22 mouse cellular contexts compared by ENCODE assay signal in the genomic region with DNA sequence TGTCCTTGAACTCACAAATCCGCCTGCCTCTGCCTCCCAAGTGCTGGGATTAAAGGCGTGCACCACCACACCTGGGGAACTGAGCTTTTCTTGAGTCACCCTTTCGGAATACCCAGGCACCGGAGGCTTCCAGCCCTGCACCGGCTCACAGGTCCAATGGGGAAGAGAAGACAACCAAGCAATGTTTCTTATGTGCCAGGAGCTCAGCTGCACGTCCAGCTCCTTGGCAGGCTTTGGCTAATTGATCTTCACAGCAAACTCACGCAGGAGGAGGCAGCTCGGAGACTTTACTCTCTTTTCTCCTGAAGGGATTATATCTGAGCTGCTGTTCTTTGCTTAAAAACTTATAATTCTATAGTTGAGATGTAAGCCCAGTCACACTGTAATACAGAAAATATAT.
"Had no signal": no experiment of that assay in that cellular context is flagged by ENCODE, and none has a peak within 500 bp of the region (broad histone marks: within the 10 kb centered on the region; RNA-seq: fewer than 3 reads in every experiment).

No protein-coding gene starts in this region.

- ATAC-seq: liver, postnatal 0 days; lung, postnatal 0 days; midbrain, embryonic 15.5 days had no signal

- H3K4me2 ChIP-seq: limb, embryonic 12.5 days; limb, embryonic 15.5 days; liver, embryonic 11.5 days; lung, embryonic 14.5 days; midbrain, embryonic 15.5 days; neural tube, embryonic 13.5 days; stomach, embryonic 15.5 days had no signal

- H3K27ac ChIP-seq: kidney, postnatal 0 days; layer of hippocampus, adult 2 months; left cerebral cortex, adult 2 months; limb, embryonic 12.5 days; limb, embryonic 15.5 days; liver, embryonic 14.5 days; macrophage; midbrain, embryonic 15.5 days; neural tube, embryonic 13.5 days; stomach, embryonic 15.5 days had no signal

- H3K36me3 ChIP-seq: limb, embryonic 12.5 days; limb, embryonic 15.5 days; midbrain, embryonic 15.5 days; neural tube, embryonic 13.5 days; stomach, embryonic 15.5 days had no signal

- DNase-seq: kidney, adult 2 months; kidney, postnatal 25 days; layer of hippocampus, adult 9-11 months; liver, postnatal 0 days; lung, embryonic 14.5 days; retina, postnatal 1 day; right cerebral cortex, postnatal 25 days; spleen, adult 18-20 months; thymus, postnatal 25 days had no signal

- H3K9me3 ChIP-seq: limb, embryonic 12.5 days; limb, embryonic 15.5 days; midbrain, embryonic 15.5 days; neural tube, embryonic 13.5 days; stomach, embryonic 15.5 days had no signal

- H3K27me3 ChIP-seq: limb, embryonic 12.5 days; limb, embryonic 15.5 days; midbrain, embryonic 15.5 days; neural tube, embryonic 13.5 days; stomach, embryonic 15.5 days had no signal

- H3K4me1 ChIP-seq: limb, embryonic 12.5 days; limb, embryonic 15.5 days; midbrain, embryonic 15.5 days; stomach, embryonic 15.5 days had no signal

- H3K9ac ChIP-seq: limb, embryonic 12.5 days; limb, embryonic 15.5 days; liver, embryonic 14.5 days; liver, postnatal 0 days; lung, embryonic 14.5 days; midbrain, embryonic 15.5 days; neural tube, embryonic 13.5 days; stomach, embryonic 15.5 days had no signal

- H3K4me3 ChIP-seq: layer of hippocampus, adult 2 months; left cerebral cortex, adult 2 months; limb, embryonic 12.5 days; limb, embryonic 15.5 days; midbrain, embryonic 15.5 days; myocyte; neural tube, embryonic 13.5 days; stomach, embryonic 15.5 days had no signal
